In genomic region chr10:12609896-12610295, GRCm38 (mm10) we compare ENCODE assay signal across 27 mouse cellular contexts.
DNase-seq lines count a peak whose midpoint lies in the region; ATAC-seq and TF ChIP-seq lines count a peak whose summit lies in the region.
"Had no signal": no experiment of that assay in that cellular context is flagged by ENCODE, and none has a peak within 500 bp of the region (broad histone marks: within the 10 kb centered on the region; RNA-seq: fewer than 3 reads in every experiment).

No protein-coding gene starts in this region.

- no peak for TF ChIP-seq POLR2A in CH12.LX (IDR thresholded peaks at IDR 0.05; ENCODE audit: low read depth, low read length)
- no peak for TF ChIP-seq POLR2A in ES-Bruce4 (IDR thresholded peaks at IDR 0.05; ENCODE audit: insufficient read depth, low read length)

- TF ChIP-seq EP300 in CH12.LX (IDR thresholded peaks at IDR 0.05; ENCODE audit: low read length) (no peak), ES-Bruce4 (IDR thresholded peaks at IDR 0.05; ENCODE audit: insufficient read depth, low read depth, low read length) (no peak)

- no peaks in the 10 kb centered on the region for H3K36me3 ChIP-seq in CH12.LX (replicated peaks in 1 of 2; ENCODE audit: control insufficient read depth in 1 of 2, insufficient read depth in 1 of 2, low read length in 1 of 2)
- no peaks in the 10 kb centered on the region for H3K36me3 ChIP-seq in ES-Bruce4 (ENCODE audit: control insufficient read depth, insufficient read depth, low read length, poor library complexity, severe bottlenecking)
- no peaks in the 10 kb centered on the region for H3K36me3 ChIP-seq in ES-E14 (ENCODE audit: control insufficient read depth, insufficient read depth, low read length, poor library complexity, severe bottlenecking)
- H3K36me3 ChIP-seq in intestine, postnatal 0 days (ENCODE audit: control insufficient read depth, insufficient read depth): no peaks in the 10 kb centered on the region
- no peaks in the 10 kb centered on the region for H3K36me3 ChIP-seq in forebrain, embryonic 15.5 days
- H3K36me3 ChIP-seq: embryonic facial prominence, embryonic 13.5 days; embryonic facial prominence, embryonic 15.5 days; forebrain, embryonic 10.5 days; forebrain, embryonic 12.5 days had no signal

- no peak for TF ChIP-seq RAD21 in CH12.LX (IDR thresholded peaks at IDR 0.05; ENCODE audit: low read depth, low read length)

- H3K4me3 ChIP-seq in CH12.LX (replicated peaks in 1 of 3; ENCODE audit: low read depth in 2 of 3, low read length in 2 of 3, poor library complexity in 1 of 3) (no peak overlapping the region), ES-Bruce4 (ENCODE audit: low read depth, low read length) (peak overlapping the region; percentile 58), ES-E14 (ENCODE audit: insufficient read depth in 1 of 2, low read depth in 1 of 2, low read length in 2 of 2, poor library complexity in 1 of 2, severe bottlenecking in 1 of 2) (peak overlapping the region; percentile 22 to 62)
- H3K4me3 ChIP-seq in intestine, postnatal 0 days (ENCODE audit: low read depth, low read length): no peak overlapping the region
- no peak overlapping the region for H3K4me3 ChIP-seq in forebrain, embryonic 15.5 days
- H3K4me3 ChIP-seq: embryonic facial prominence, embryonic 13.5 days; embryonic facial prominence, embryonic 15.5 days; erythroblast, embryonic 14.5 days; forebrain, embryonic 10.5 days; forebrain, embryonic 12.5 days had no signal

- H3K4me1 ChIP-seq in CH12.LX (ENCODE audit: control insufficient read depth in 1 of 2, insufficient read depth in 2 of 2): peaks cover 1 to 12% of the 10 kb centered on the region in 2 experiments; a peak in 1 of 4 replicates
- peaks cover 10% of the 10 kb centered on the region for H3K4me1 ChIP-seq in ES-Bruce4 (ENCODE audit: control insufficient read depth, insufficient read depth, low read length)
- H3K4me1 ChIP-seq in ES-E14 (ENCODE audit: control insufficient read depth in 2 of 2, insufficient read depth in 2 of 2, low read length in 2 of 2, poor library complexity in 1 of 2): peaks cover 9 to 10% of the 10 kb centered on the region in 2 experiments
- no peaks in the 10 kb centered on the region for H3K4me1 ChIP-seq in intestine, postnatal 0 days (replicated peaks; ENCODE audit: control insufficient read depth, insufficient read depth, low read length)
- peaks cover 6% of the 10 kb centered on the region for H3K4me1 ChIP-seq in forebrain, embryonic 15.5 days

- H3K79me2 ChIP-seq in CH12.LX (replicated peaks; ENCODE audit: control insufficient read depth, extremely low read depth, insufficient read depth, poor library complexity, severe bottlenecking): no peaks in the 10 kb centered on the region

- dilution Hi-C loops in CH12.LX (cut with MboI; ENCODE audit: extremely low pct_ligation_motif_present, extremely low pct_unique_long_range_greater_than_20kb, low sequenced_read_pairs): no loop called here

- DNase-seq in CH12.LX (ENCODE audit: extremely low read depth) (peak; percentile 12), ES-E14 (ENCODE audit: low read depth, low spot score) (no peak), ZHBTc4 (ENCODE audit: low read depth, low spot score) (peak; percentile 61)
- DNase-seq in cerebellum, postnatal 25 days: no peak
- DNase-seq: adrenal gland, adult 8-10 months; adrenal gland, postnatal 14 days; adrenal gland, postnatal 36 days; B cell, adult 2 months; cerebellum, adult 11-12 months; cerebellum, adult 2 months; cerebellum, adult 9-10 months; cerebellum, postnatal 10 days; cerebellum, postnatal 36 days; embryo, embryonic 11 days; forebrain, postnatal 0 days had no signal

- no peak for ATAC-seq in intestine, postnatal 0 days
- no peak for ATAC-seq in forebrain, embryonic 15.5 days (replicated peaks)
- ATAC-seq: activated CD4-positive, CD25-positive, alpha-beta regulatory T cell, adult 4 months; CD4-positive, CD25-positive, alpha-beta regulatory T cell, adult 4 months; forebrain, embryonic 14.5 days; forebrain, postnatal 0 days; Patski had no signal

- no peaks in the 10 kb centered on the region for H3K27me3 ChIP-seq in CH12.LX (replicated peaks)
- no peaks in the 10 kb centered on the region for H3K27me3 ChIP-seq in ES-Bruce4 (ENCODE audit: control insufficient read depth, insufficient read depth, low read length, poor library complexity, severe bottlenecking)
- no peaks in the 10 kb centered on the region for H3K27me3 ChIP-seq in intestine, postnatal 0 days (replicated peaks; ENCODE audit: control insufficient read depth, insufficient read depth, low read length)
- no peaks in the 10 kb centered on the region for H3K27me3 ChIP-seq in forebrain, embryonic 15.5 days
- H3K27me3 ChIP-seq: embryonic facial prominence, embryonic 13.5 days; embryonic facial prominence, embryonic 15.5 days; forebrain, embryonic 12.5 days; Patski had no signal

- WGBS in intestine, postnatal 0 days: 84% methylated on average over 7 of the region's 7 CpGs
- 82% methylated on average over 7 of the region's 7 CpGs for WGBS in forebrain, embryonic 15.5 days

- H3K9ac ChIP-seq in CH12.LX (ENCODE audit: insufficient read depth, low read depth) (no peak overlapping the region), ES-Bruce4 (ENCODE audit: low read depth, poor library complexity, severe bottlenecking) (peak overlapping the region; percentile 75), ES-E14 (ENCODE audit: insufficient read depth, low read depth, low read length, poor library complexity, severe bottlenecking) (peak overlapping the region; percentile 71)
- H3K9ac ChIP-seq in intestine, postnatal 0 days (ENCODE audit: low read depth, low read length): no peak overlapping the region
- H3K9ac ChIP-seq in forebrain, embryonic 15.5 days (replicated peaks): no peak overlapping the region
- H3K9ac ChIP-seq: embryonic facial prominence, embryonic 13.5 days; embryonic facial prominence, embryonic 15.5 days; forebrain, embryonic 12.5 days; forebrain, postnatal 0 days had no signal

- H3K9me3 ChIP-seq in CH12.LX (replicated peaks; ENCODE audit: low read length): no peaks in the 10 kb centered on the region
- no peaks in the 10 kb centered on the region for H3K9me3 ChIP-seq in ES-Bruce4 (replicated peaks; ENCODE audit: control insufficient read depth, insufficient read depth, low read length, poor library complexity, severe bottlenecking)
- no peaks in the 10 kb centered on the region for H3K9me3 ChIP-seq in ES-E14 (ENCODE audit: control insufficient read depth, insufficient read depth, low read depth, low read length)
- H3K9me3 ChIP-seq in intestine, postnatal 0 days (ENCODE audit: control insufficient read depth): no peaks in the 10 kb centered on the region
- H3K9me3 ChIP-seq in forebrain, embryonic 15.5 days: no peaks in the 10 kb centered on the region
- H3K9me3 ChIP-seq: embryonic facial prominence, embryonic 13.5 days; embryonic facial prominence, embryonic 15.5 days; forebrain, embryonic 10.5 days; forebrain, embryonic 12.5 days had no signal

- no peak overlapping the region for H3K4me2 ChIP-seq in CH12.LX (ENCODE audit: insufficient read depth, low read depth, poor library complexity, severe bottlenecking)
- no peak overlapping the region for H3K4me2 ChIP-seq in intestine, postnatal 0 days (replicated peaks; ENCODE audit: low read depth)
- no peak overlapping the region for H3K4me2 ChIP-seq in forebrain, embryonic 15.5 days (replicated peaks)
- H3K4me2 ChIP-seq: embryonic facial prominence, embryonic 13.5 days; embryonic facial prominence, embryonic 15.5 days; forebrain, embryonic 12.5 days had no signal

- no peak overlapping the region for H3K27ac ChIP-seq in CH12.LX (ENCODE audit: insufficient read depth, low read depth)
- peak overlapping the region; percentile 91 for H3K27ac ChIP-seq in ES-Bruce4 (ENCODE audit: insufficient read depth, low read length)
- H3K27ac ChIP-seq in ES-E14 (ENCODE audit: insufficient read depth, low read depth, low read length, poor library complexity, severe bottlenecking): peak overlapping the region; percentile 58; the same call in 1 of the 2 replicates
- no peak overlapping the region for H3K27ac ChIP-seq in intestine, postnatal 0 days (ENCODE audit: low read depth, low read length)
- H3K27ac ChIP-seq in forebrain, embryonic 15.5 days (replicated peaks): no peak overlapping the region
- H3K27ac ChIP-seq: embryonic facial prominence, embryonic 13.5 days; embryonic facial prominence, embryonic 15.5 days; forebrain, embryonic 10.5 days; forebrain, embryonic 12.5 days had no signal

- in situ Hi-C loops in CH12.LX (cut with MboI; ENCODE audit: low pct_ligation_motif_present, low pct_unique_long_range_greater_than_20kb, low sequenced_read_pairs) (no loop called here), ES-E14 (cut with MboI; ENCODE audit: low sequenced_read_pairs in 2 of 2, unreplicated experiment in 2 of 2) (no loop called here)

- TF ChIP-seq CTCF in CH12.LX (conservative IDR thresholded peaks at IDR 0.05 in 1 of 2, IDR thresholded peaks at IDR 0.05 in 1 of 2; ENCODE audit: low read depth in 2 of 2, low read length in 2 of 2) (no peak), ES-Bruce4 (IDR thresholded peaks at IDR 0.05; ENCODE audit: low read depth, low read length) (no peak)
- no peak for TF ChIP-seq CTCF in intestine, postnatal 0 days (IDR thresholded peaks at IDR 0.05; ENCODE audit: low read depth)

TF ChIP-seq in CH12.LX, 34 proteins besides CTCF, POLR2A, EP300 and RAD21:
- 0 out of 2 replicates have a peak, but pooled peaks have one; percentile 5 for TF ChIP-seq IRF4 (IDR thresholded peaks at IDR 0.05; ENCODE audit: low read depth, low read length)
- no peak for TF ChIP-seq RCOR1 (conservative IDR thresholded peaks at IDR 0.05; ENCODE audit: low read depth, low read length)

TF ChIP-seq in ES-E14, 5 proteins besides CTCF, POLR2A, EP300 and RAD21:
- TF ChIP-seq HCFC1 (IDR thresholded peaks at IDR 0.05; ENCODE audit: borderline replicate concordance, insufficient read depth, low read length) (no peak), ZNF384 (IDR thresholded peaks at IDR 0.05; ENCODE audit: low read depth, low read length) (no peak), CHD2 (IDR thresholded peaks at IDR 0.05; ENCODE audit: low read depth, low read length) (no peak), ZC3H11A (IDR thresholded peaks at IDR 0.05; ENCODE audit: borderline replicate concordance, low read depth, low read length) (no peak), MAFK (IDR thresholded peaks at IDR 0.05; ENCODE audit: insufficient read depth, low read depth, low read length) (no peak)

Comparison
In these comparisons a context has a peak if more than half of its experiments do, and no peak if none do; other contexts are left out.
1. DNase-seq: peak in CH12.LX (single experiment) and ZHBTc4 (single experiment); none in ES-E14 (single experiment) and cerebellum, postnatal 25 days (0 of 2).
2. H3K27ac ChIP-seq: peak in ES-Bruce4 (single experiment) and ES-E14 (single experiment); none in CH12.LX (single experiment), intestine, postnatal 0 days (single experiment) and forebrain, embryonic 15.5 days (single experiment).
3. H3K4me3 ChIP-seq: peak in ES-Bruce4 (single experiment) and ES-E14 (2 of 2); none in CH12.LX (0 of 3), intestine, postnatal 0 days (single experiment) and forebrain, embryonic 15.5 days (single experiment).
4. H3K9ac ChIP-seq: peak in ES-Bruce4 (single experiment) and ES-E14 (single experiment); none in CH12.LX (single experiment), intestine, postnatal 0 days (single experiment) and forebrain, embryonic 15.5 days (single experiment).